Mouse (Mus musculus) bone marrow, adult 2 months (tissue): Measurements from ENCODE around the gene Gabra5. TPM values are rescaled to one million over a fixed set of nuclear protein-coding genes. Genes with fewer than 3 reads are reported as not detected.

Experiments
- H3K27ac ChIP-seq: fragments of 200-500 bp; 2 replicates; pipeline ENCODE4 v1.5.1; 2012; ENCODE audit warnings: low read depth, mild to moderate bottlenecking, control low read depth, inconsistent platforms, low read length; ENCODE audit not compliant: control insufficient read depth, poor library complexity, insufficient read depth
- H3K4me1 ChIP-seq: fragments of 200-500 bp; 2 replicates; pipeline ENCODE4 v1.6.1; 2011; ENCODE audit warnings: low read length; ENCODE audit not compliant: control insufficient read depth, insufficient read depth
- H3K4me3 ChIP-seq: fragments of 200-500 bp; replicated peaks from 2 replicates; pipeline ENCODE3; 2011; ENCODE audit warnings: mild to moderate bottlenecking, low read depth, low read length, control low read depth; ENCODE audit not compliant: control insufficient read depth
- CTCF ChIP-seq: fragments of 200-500 bp; IDR thresholded peaks from 2 replicates; pipeline ENCODE4 v1.5.1; 2011; ENCODE audit warnings: low read length, control low read depth; ENCODE audit not compliant: control insufficient read depth, insufficient read depth
- POLR2A ChIP-seq: fragments of 200-500 bp; IDR thresholded peaks from 2 replicates; pipeline ENCODE4 v1.6.1; 2011; ENCODE audit warnings: low read depth, mild to moderate bottlenecking, control low read depth, low read length, borderline replicate concordance; ENCODE audit not compliant: control insufficient read depth
- WGBS: fragments of 180-500 bp; shearing (Covaris S2); methylation state at CpG from one replicate; pipeline ENCODE4 v1.1.7; 2018; 5-methylcytosine and 5-hydroxymethylcytosine counted together
- polyA plus RNA-seq: library from polyadenylated mRNA; stranded (reverse); fragments of >200 nt; gene quantifications from 2 replicates; pipeline ENCODE4 v1.2.4, GENCODE M21; 2011; ENCODE audit warnings: low replicate concordance; ENCODE audit not compliant: missing spikeins, insufficient read depth, insufficient read length

The Gabra5 gene
- polyA plus RNA-seq, 1 experiment: not detected

DNA sequence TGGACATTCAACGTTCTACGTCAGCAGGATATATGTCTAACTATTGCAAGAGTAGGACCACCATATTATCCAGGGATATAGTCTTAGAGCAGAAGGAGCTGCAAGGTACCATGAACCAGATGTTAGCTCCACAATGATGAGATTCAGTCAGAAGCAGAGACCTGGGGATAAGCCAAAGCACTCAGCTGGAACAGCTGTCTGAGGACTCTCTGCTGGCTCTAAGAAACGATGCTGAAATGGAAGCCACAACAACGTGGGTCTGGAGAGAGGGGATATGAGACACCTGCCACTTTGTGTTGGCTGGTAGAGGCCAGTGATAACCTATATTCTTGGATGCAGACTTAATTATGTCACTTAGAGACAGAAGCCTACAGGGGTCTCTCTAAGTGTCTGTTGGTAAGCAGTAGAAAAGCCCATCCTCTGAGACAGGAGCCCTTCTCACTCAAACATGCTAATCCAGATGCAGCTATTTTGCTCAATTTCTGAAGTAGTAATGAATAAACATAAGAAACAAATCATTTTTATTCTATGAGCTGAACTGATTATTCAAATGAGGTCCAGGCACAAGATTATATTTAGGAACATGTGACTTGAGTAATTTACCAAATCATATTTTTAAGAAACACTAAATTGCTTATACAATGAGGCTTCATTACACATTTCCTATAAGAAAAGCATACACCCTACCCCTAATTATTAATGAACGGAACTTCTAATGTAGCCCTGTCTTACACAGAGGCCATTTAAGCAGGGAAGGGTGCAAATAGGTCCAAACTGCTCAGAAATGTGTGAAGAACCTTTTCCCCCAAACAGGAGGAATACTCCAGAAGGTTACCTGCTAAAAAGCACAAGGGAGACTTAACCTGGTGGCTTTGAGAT lies 144.5 kb downstream of the Gabra5 start:
- WGBS: 73% methylated on average over 5 of the region's 5 CpGs
- Histone ChIP-seq H3K27ac (no peak overlapping the region), H3K4me3 (no peak overlapping the region), H3K4me1 (no peaks in the 10 kb centered on the region)
- TF ChIP-seq POLR2A (no peak), CTCF (no peak)

DNA sequence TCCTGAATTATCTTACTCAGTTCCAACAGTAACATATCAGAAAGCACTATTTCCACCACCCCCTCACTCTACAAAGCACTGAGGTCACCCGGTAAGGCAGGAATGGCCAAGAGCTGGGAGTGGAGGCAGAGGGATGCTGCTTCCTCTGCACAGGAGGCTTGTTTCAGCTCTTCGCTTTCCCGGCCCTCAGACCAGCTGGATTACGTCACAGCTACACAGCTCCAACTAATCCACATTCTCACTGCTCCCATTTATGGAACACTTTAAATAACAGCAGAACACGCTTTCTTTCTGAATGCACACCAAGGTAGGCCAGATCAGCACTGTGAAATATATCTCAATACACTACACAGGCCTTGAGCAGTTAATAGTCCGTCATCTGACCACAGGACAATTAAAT lies 146.0 kb downstream of the Gabra5 start:
- Histone ChIP-seq H3K4me1 (no peaks in the 10 kb centered on the region), H3K4me3 (no peak overlapping the region), H3K27ac (no peak overlapping the region)
- WGBS: 74% methylated on average over 6 of the region's 6 CpGs
- no peak for TF ChIP-seq POLR2A
- TF ChIP-seq CTCF: no peak

DNA sequence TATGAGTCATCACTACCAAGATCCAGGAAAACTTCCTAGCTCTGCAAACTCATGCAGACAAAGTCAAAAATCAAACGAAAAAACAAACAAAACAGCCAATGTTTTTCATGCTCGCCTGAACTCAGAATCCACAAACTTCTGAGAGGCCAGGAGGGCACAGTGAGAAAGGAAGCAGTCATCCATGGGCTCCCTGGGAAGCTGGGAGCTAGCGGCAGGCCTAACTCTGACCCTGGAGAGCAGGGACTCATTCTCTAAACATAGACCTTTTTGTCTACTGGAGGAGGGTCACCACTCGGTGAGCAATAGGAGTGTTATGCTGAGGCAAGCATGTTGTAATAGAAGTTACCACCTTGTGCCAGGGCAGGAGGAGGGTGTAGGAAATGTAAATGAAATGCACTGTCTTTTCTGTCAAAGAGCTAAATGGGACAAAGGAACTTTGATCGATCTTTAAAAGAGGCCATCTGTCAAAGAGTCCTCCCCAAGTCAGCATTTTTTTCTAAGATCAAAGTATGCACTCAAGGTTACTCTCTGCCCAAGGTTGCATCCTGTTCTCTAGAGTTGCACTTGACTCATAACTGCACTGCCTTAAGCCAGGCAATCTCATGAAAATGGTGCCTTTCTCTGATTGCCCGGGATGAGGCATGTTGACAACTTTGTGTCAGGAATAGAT lies 151.9 kb downstream of the Gabra5 start:
- 67% methylated on average over 6 of the region's 6 CpGs for WGBS
- Histone ChIP-seq H3K27ac (no peak overlapping the region), H3K4me1 (no peaks in the 10 kb centered on the region), H3K4me3 (no peak overlapping the region)
- no peak for TF ChIP-seq CTCF
- TF ChIP-seq POLR2A: no peak

Other genes starting within 250 kb of the Gabra5 start
- gene Gabrg3, start 122.9 kb downstream of the Gabra5 start, polyA plus RNA-seq: not detected in 2 replicates
- 0.27 TPM in 1 of 2 replicates, not detected in the other for gene Gabrb3, start 90.4 kb downstream of the Gabra5 start, polyA plus RNA-seq